Mouse (Mus musculus) MEL (cell line): ENCODE results near the gene 0610010K14Rik. TPM values are rescaled to one million over a fixed set of nuclear protein-coding genes. Genes with fewer than 3 reads are reported as not detected.

ENCODE experiments used
- DNase-seq: peaks from one replicate; pipeline ENCODE4 v3.0.0; 2011; ENCODE audit warnings: low read depth, low spot score
- H3K27ac ChIP-seq: 2 replicates; pipeline ENCODE4 v1.5.1; 2012; ENCODE audit warnings: low read depth, mild to moderate bottlenecking, control low read depth, low read length, moderate library complexity; ENCODE audit not compliant: control insufficient read depth
- H3K27me3 ChIP-seq, 2 experiments: fragments of 150-350 bp in 1 of 2; sonication (generic) in 1 of 2; 2 replicates each; pipeline ENCODE4 v1.6.1; 2012; ENCODE audit warnings: low read length in 2 of 2, mild to moderate bottlenecking in 2 of 2, improper control_type of control experiment in 1 of 2, moderate library complexity in 1 of 2; ENCODE audit not compliant: insufficient read depth in 2 of 2, control insufficient read depth in 1 of 2
- H3K36me3 ChIP-seq, 2 experiments: 2 replicates each; pipeline ENCODE4 v1.6.1; 2012 to 2014; ENCODE audit warnings: low read length in 2 of 2, improper control_type of control experiment in 1 of 2, inconsistent platforms in 1 of 2, mild to moderate bottlenecking in 1 of 2; ENCODE audit not compliant: insufficient read depth in 2 of 2, control insufficient read depth in 1 of 2
- H3K4me1 ChIP-seq, 2 experiments: fragments of 150-350 bp in 1 of 2; sonication (generic) in 1 of 2; 2 replicates each; pipeline ENCODE4 v1.6.1; 2012; ENCODE audit warnings: low read length in 2 of 2, improper control_type of control experiment in 1 of 2, mild to moderate bottlenecking in 1 of 2; ENCODE audit not compliant: insufficient read depth in 2 of 2, control insufficient read depth in 1 of 2
- H3K4me3 ChIP-seq, 2 experiments: fragments of 150-350 bp in 1 of 2; sonication (generic) in 1 of 2; 2 replicates each; pipeline ENCODE4 v1.5.1; 2012; ENCODE audit warnings: low read depth in 2 of 2, low read length in 2 of 2, mild to moderate bottlenecking in 2 of 2, moderate library complexity in 2 of 2, control low read depth in 1 of 2, improper control_type of control experiment in 1 of 2; ENCODE audit not compliant: control insufficient read depth in 1 of 2, insufficient read depth in 1 of 2
- H3K79me2 ChIP-seq: 2 replicates; pipeline ENCODE4 v1.6.1; 2012; ENCODE audit warnings: mild to moderate bottlenecking, low read length, moderate library complexity; ENCODE audit not compliant: control insufficient read depth, poor library complexity, insufficient read depth
- H3K9ac ChIP-seq: 2 replicates; pipeline ENCODE4 v1.6.1; 2012; ENCODE audit warnings: low read depth, mild to moderate bottlenecking, control low read depth, low read length, moderate library complexity; ENCODE audit not compliant: control insufficient read depth, poor library complexity, severe bottlenecking
- H3K9me3 ChIP-seq: fragments of 150-350 bp; sonication (generic); replicated peaks from 2 replicates; pipeline ENCODE4 v1.6.1; 2012; ENCODE audit warnings: mild to moderate bottlenecking, low read length, improper control_type of control experiment, moderate library complexity; ENCODE audit not compliant: insufficient read depth
- CTCF ChIP-seq, 3 experiments: IDR thresholded peaks in 2 of 3; conservative IDR thresholded peaks in 1 of 3; 2 replicates each; pipeline ENCODE4 v1.5.1; 2011 to 2012; ENCODE audit warnings: low read length in 3 of 3, low read depth in 2 of 3, mild to moderate bottlenecking in 2 of 3, improper control_type of control experiment in 1 of 3, inconsistent platforms in 1 of 3, mixed read lengths in 1 of 3, moderate library complexity in 1 of 3; ENCODE audit not compliant: control insufficient read depth in 1 of 3, insufficient read depth in 1 of 3, poor library complexity in 1 of 3, severe bottlenecking in 1 of 3
- E2F4 ChIP-seq: IDR thresholded peaks from 2 replicates; pipeline ENCODE4 v1.6.1; 2011; ENCODE audit warnings: low read depth, low read length, improper control_type of control experiment, borderline replicate concordance
- GABPA ChIP-seq: IDR thresholded peaks from 2 replicates; pipeline ENCODE4 v1.6.1; 2012; ENCODE audit warnings: low read depth, mild to moderate bottlenecking, inconsistent platforms, low read length, improper control_type of control experiment, moderate library complexity
- JUND ChIP-seq: IDR thresholded peaks from 2 replicates; pipeline ENCODE4 v1.6.1; 2011; ENCODE audit warnings: low read depth, mild to moderate bottlenecking, improper control_type of control experiment, low read length
- KAT2A ChIP-seq: conservative IDR thresholded peaks from 2 replicates; pipeline ENCODE4 v1.6.1; 2012; ENCODE audit warnings: low read depth, low read length, improper control_type of control experiment, inconsistent platforms
- MAFK ChIP-seq: IDR thresholded peaks from 2 replicates; pipeline ENCODE4 v1.6.1; 2011; ENCODE audit warnings: low read depth, mild to moderate bottlenecking, low read length, improper control_type of control experiment, borderline replicate concordance
- MAZ ChIP-seq: IDR thresholded peaks from 2 replicates; pipeline ENCODE4 v1.6.1; 2012; ENCODE audit warnings: low read depth, mild to moderate bottlenecking, inconsistent platforms, low read length, improper control_type of control experiment
- MYB ChIP-seq: IDR thresholded peaks from 2 replicates; pipeline ENCODE4 v1.6.1; 2011; ENCODE audit warnings: mild to moderate bottlenecking, low read depth, low read length, improper control_type of control experiment
- MYC ChIP-seq: IDR thresholded peaks from 2 replicates; pipeline ENCODE4 v1.6.1; 2011; ENCODE audit warnings: low read depth, mild to moderate bottlenecking, low read length, improper control_type of control experiment, moderate library complexity
- NELFE ChIP-seq: IDR thresholded peaks from 2 replicates; pipeline ENCODE4 v1.6.1; 2011; ENCODE audit warnings: low read depth, low read length, improper control_type of control experiment
- RAD21 ChIP-seq: IDR thresholded peaks from 2 replicates; pipeline ENCODE4 v1.6.1; 2011; ENCODE audit warnings: mild to moderate bottlenecking, low read depth, low read length, improper control_type of control experiment
- SMC3 ChIP-seq: IDR thresholded peaks from 2 replicates; pipeline ENCODE4 v1.6.1; 2011; ENCODE audit warnings: low read depth, low read length, improper control_type of control experiment
- TBP ChIP-seq: IDR thresholded peaks from 2 replicates; pipeline ENCODE4 v1.8.0; 2011; ENCODE audit warnings: low read depth, low read length, improper control_type of control experiment
- TCF12 ChIP-seq: IDR thresholded peaks from 2 replicates; pipeline ENCODE4 v1.6.1; 2014; ENCODE audit warnings: low read depth, mild to moderate bottlenecking, inconsistent platforms, low read length, improper control_type of control experiment, moderate library complexity
- UBTF ChIP-seq: IDR thresholded peaks from 2 replicates; pipeline ENCODE4 v1.6.1; 2012; ENCODE audit warnings: low read depth, mild to moderate bottlenecking, inconsistent platforms, low read length, improper control_type of control experiment, moderate library complexity, borderline replicate concordance; ENCODE audit not compliant: insufficient read depth
- USF1 ChIP-seq: IDR thresholded peaks from 2 replicates; pipeline ENCODE4 v1.6.1; 2014; ENCODE audit warnings: low read depth, mild to moderate bottlenecking, inconsistent platforms, low read length, improper control_type of control experiment, moderate library complexity
- ZC3H11A ChIP-seq: IDR thresholded peaks from 2 replicates; pipeline ENCODE4 v1.6.1; 2012; ENCODE audit warnings: low read depth, mild to moderate bottlenecking, inconsistent platforms, low read length, improper control_type of control experiment
- ZMIZ1 ChIP-seq: IDR thresholded peaks from 2 replicates; pipeline ENCODE4 v1.6.1; 2012; ENCODE audit warnings: low read depth, mild to moderate bottlenecking, inconsistent platforms, low read length, improper control_type of control experiment, moderate library complexity
- ZNF384 ChIP-seq: IDR thresholded peaks from 2 replicates; pipeline ENCODE4 v1.6.1; 2012; ENCODE audit warnings: low read depth, mild to moderate bottlenecking, inconsistent platforms, low read length, improper control_type of control experiment
- polyA plus RNA-seq, 2 experiments: library from polyadenylated mRNA; stranded (reverse) in 1 of 2; unstranded in 1 of 2; fragments of >175 nt in 1 of 2; fragments of >200 nt in 1 of 2; gene quantifications; 2 replicates each; pipeline versions ENCODE4 v1.2.1 to v1.2.4; 2012; ENCODE audit warnings: low replicate concordance in 2 of 2, low read depth in 1 of 2; ENCODE audit not compliant: insufficient read length in 2 of 2, insufficient read depth in 1 of 2, missing spikeins in 1 of 2
- total RNA-seq: library from RNA; depleted of rRNA; stranded (reverse); fragments of 300-350 nt; gene quantifications from 2 replicates; pipeline ENCODE4 v1.2.3, GENCODE M21; 2012

0610010K14Rik gene
- total and polyA plus RNA-seq, 3 experiments: 60.4 to 189 TPM; not detected in 1

GRCm38 (mm10) chr11:70228828-70229227 lies 8.9 kb downstream of the 0610010K14Rik start:
- Histone ChIP-seq H3K4me1 (peaks cover 0 to 4% of the 10 kb centered on the region in 2 experiments; a peak in 1 of 4 replicates), H3K4me3 (no peak overlapping the region), H3K36me3 (no peaks in the 10 kb centered on the region; a peak in 1 of 4 replicates), H3K9me3 (no peaks in the 10 kb centered on the region), H3K79me2 (no peaks in the 10 kb centered on the region), H3K27ac (no peak overlapping the region), H3K27me3 (no peaks in the 10 kb centered on the region)
- DNase-seq: no peak
- no peak for TF ChIP-seq GABPA
- TF ChIP-seq, all 39 proteins: peak for 0
- H3K9ac ChIP-seq: no peak overlapping the region

- no peak for DNase-seq
- TF ChIP-seq TCF12 (no peak), USF1 (no peak), JUND (no peak), MYC (no peak), MAFK (no peak), CTCF (IDR thresholded peaks at IDR 0.05 in 2 of 3, conservative IDR thresholded peaks at IDR 0.05 in 1 of 3; ENCODE audit: control insufficient read depth in 1 of 3, insufficient read depth in 1 of 3, low read depth in 2 of 3, low read length in 3 of 3, poor library complexity in 1 of 3, severe bottlenecking in 1 of 3) (no peak), KAT2A (no peak), RAD21 (no peak), E2F4 (no peak), TBP (no peak), UBTF (no peak), ZNF384 (no peak), ZMIZ1 (no peak), MYB (no peak), NELFE (no peak), ZC3H11A (no peak), MAZ (no peak), SMC3 (no peak)
- Histone ChIP-seq H3K36me3 (no peaks in the 10 kb centered on the region; a peak in 1 of 4 replicates), H3K9me3 (no peaks in the 10 kb centered on the region), H3K4me3 (no peak overlapping the region), H3K27me3 (no peaks in the 10 kb centered on the region), H3K4me1 (peaks cover 0 to 4% of the 10 kb centered on the region in 2 experiments; a peak in 1 of 4 replicates), H3K79me2 (no peaks in the 10 kb centered on the region), H3K9ac (no peak overlapping the region), H3K27ac (no peak overlapping the region)
Observed at GRCm38 (mm10) chr11:70227661-70228245, 10.0 kb downstream of the 0610010K14Rik start.
